Mouse (Mus musculus): ENCODE data around the gene Klhl9. TPM values are rescaled to one million over a fixed set of nuclear protein-coding genes. Genes with fewer than 3 reads are reported as not detected.

The Klhl9 gene
- total and polyA plus RNA-seq, 3 experiments, result 16.6 to 69.5 (median 33.9) TPM

DNA sequence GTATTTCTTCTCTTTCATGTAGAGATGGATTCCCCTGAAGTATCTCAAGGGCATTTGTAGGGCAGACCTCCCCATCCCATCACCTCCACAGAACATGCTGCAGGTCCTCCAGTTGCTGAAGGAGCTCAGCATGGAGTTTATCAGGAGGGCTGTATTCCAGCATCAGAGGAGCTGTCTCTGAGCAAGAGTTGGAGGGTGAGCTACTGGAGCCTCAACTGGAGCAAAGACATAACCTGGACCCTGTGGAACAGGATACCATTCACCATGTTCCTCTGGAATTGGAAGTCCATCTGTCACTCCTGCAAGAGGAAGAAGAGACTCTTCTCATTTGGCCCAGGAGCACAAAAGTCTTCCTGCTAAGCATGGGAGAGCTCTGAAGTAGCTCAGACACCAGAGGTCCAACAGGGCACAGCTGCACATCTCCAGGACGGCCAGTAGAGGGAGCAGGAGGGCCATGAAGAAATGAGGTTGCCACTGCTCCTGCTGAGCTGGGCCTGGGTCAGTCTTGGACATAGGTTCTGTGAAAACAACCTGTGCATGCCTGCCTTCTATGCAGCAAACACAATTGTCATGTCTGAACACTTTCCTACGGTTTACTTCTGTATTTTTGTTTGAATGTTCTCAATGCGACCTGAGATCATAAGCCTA, 25.9 kb downstream of the Klhl9 start:
- H3K36me3 ChIP-seq (ENCODE audit: control insufficient read depth in 1 of 2, insufficient read depth in 2 of 2, low read length in 2 of 2), result no peaks in the 10 kb centered on the region
- no peak for TF ChIP-seq ZKSCAN1 (IDR thresholded peaks at IDR 0.05; ENCODE audit: low read depth, low read length)
- TF ChIP-seq SMC3 (IDR thresholded peaks at IDR 0.05; ENCODE audit: low read depth, low read length), result peak; percentile 84
- no peak for TF ChIP-seq MYC (IDR thresholded peaks at IDR 0.05; ENCODE audit: low read depth, low read length)
- no peak for TF ChIP-seq POLR2AphosphoS2 (IDR thresholded peaks at IDR 0.05; ENCODE audit: low read length)
- no peak for TF ChIP-seq TCF12 (IDR thresholded peaks at IDR 0.05; ENCODE audit: low read depth, low read length)
- no peak for TF ChIP-seq HCFC1 (IDR thresholded peaks at IDR 0.05; ENCODE audit: low read depth, low read length)
- TF ChIP-seq CTCF (IDR thresholded peaks at IDR 0.05 in 2 of 3, conservative IDR thresholded peaks at IDR 0.05 in 1 of 3; ENCODE audit: control insufficient read depth in 1 of 3, insufficient read depth in 1 of 3, low read depth in 2 of 3, low read length in 3 of 3, poor library complexity in 1 of 3, severe bottlenecking in 1 of 3), result peak; percentile 95 to 98 (median 97)
- TF ChIP-seq MAX (IDR thresholded peaks at IDR 0.05; ENCODE audit: low read length), result no peak
- no peak for TF ChIP-seq USF2 (IDR thresholded peaks at IDR 0.05; ENCODE audit: borderline replicate concordance in 1 of 2, insufficient read depth in 1 of 2, low read depth in 1 of 2, low read length in 2 of 2)
- TF ChIP-seq JUND (IDR thresholded peaks at IDR 0.05; ENCODE audit: low read depth, low read length), result no peak
- TF ChIP-seq NELFE (IDR thresholded peaks at IDR 0.05; ENCODE audit: low read depth, low read length), result no peak
- no peak for TF ChIP-seq CHD2 (IDR thresholded peaks at IDR 0.05; ENCODE audit: low read length)
- peak; percentile 95 for TF ChIP-seq RAD21 (IDR thresholded peaks at IDR 0.05; ENCODE audit: low read depth, low read length)
- no peak for TF ChIP-seq RCOR1 (IDR thresholded peaks at IDR 0.05; ENCODE audit: low read depth, low read length)
- no peak for TF ChIP-seq TBP (IDR thresholded peaks at IDR 0.05; ENCODE audit: low read depth, low read length)
- TF ChIP-seq ZC3H11A (IDR thresholded peaks at IDR 0.05; ENCODE audit: low read depth, low read length), result peak; percentile 86
- no peak for TF ChIP-seq UBTF (IDR thresholded peaks at IDR 0.05; ENCODE audit: borderline replicate concordance, insufficient read depth, low read depth, low read length)
- no peak for TF ChIP-seq ELF1 (IDR thresholded peaks at IDR 0.05; ENCODE audit: low read depth, low read length)
- no peak for TF ChIP-seq EP300 (IDR thresholded peaks at IDR 0.05; ENCODE audit: low read depth in 1 of 2, low read length in 2 of 2)
- TF ChIP-seq ZMIZ1 (IDR thresholded peaks at IDR 0.05; ENCODE audit: low read depth, low read length), result no peak
- TF ChIP-seq GABPA (IDR thresholded peaks at IDR 0.05; ENCODE audit: low read depth, low read length), result no peak
- no peak for TF ChIP-seq ZNF384 (IDR thresholded peaks at IDR 0.05; ENCODE audit: low read depth, low read length)
- TF ChIP-seq NRF1 (IDR thresholded peaks at IDR 0.05; ENCODE audit: insufficient read depth, low read depth, low read length, poor library complexity, severe bottlenecking), result no peak
- TF ChIP-seq GATA1 (IDR thresholded peaks at IDR 0.05; ENCODE audit: low read depth, low read length), result no peak
- TF ChIP-seq SIN3A (IDR thresholded peaks at IDR 0.05; ENCODE audit: low read length), result 0 out of 2 replicates have a peak, but pooled peaks have one; percentile 21

More for the DNA sequence above, 25.9 kb downstream of the Klhl9 start:
- Histone ChIP-seq H3K27ac (ENCODE audit: control insufficient read depth, low read depth, low read length) (no peak overlapping the region), H3K9me3 (replicated peaks; ENCODE audit: insufficient read depth, low read length) (no peaks in the 10 kb centered on the region), H3K9ac (ENCODE audit: control insufficient read depth, low read depth, low read length, poor library complexity, severe bottlenecking) (no peak overlapping the region), H3K4me3 (ENCODE audit: control insufficient read depth in 1 of 2, insufficient read depth in 1 of 2, low read depth in 2 of 2, low read length in 2 of 2) (no peak overlapping the region), H3K79me2 (ENCODE audit: control insufficient read depth, insufficient read depth, low read length, poor library complexity) (no peaks in the 10 kb centered on the region), H3K4me1 (ENCODE audit: control insufficient read depth in 1 of 2, insufficient read depth in 2 of 2, low read length in 2 of 2) (no peaks in the 10 kb centered on the region), H3K27me3 (ENCODE audit: control insufficient read depth in 1 of 2, insufficient read depth in 2 of 2, low read length in 2 of 2) (peaks cover 0 to 4% of the 10 kb centered on the region in 2 experiments; a peak in 2 of 4 replicates)
- peak; percentile 72 for DNase-seq (ENCODE audit: low read depth, low spot score)

All from MEL (cell line).